Mouse (Mus musculus) B cell, adult 2 months (primary cell): ENCODE measurements around the gene Otud7b.

Source experiments
- DNase-seq, 2 experiments: peaks; one replicate each; pipeline ENCODE4 v3.0.0; 2022

The Otud7b gene

GRCm38 (mm10) chr3:96104261-96105065 is at the start of gene Otud7b:
Gene Otud7b (plus strand): TSS chr3:96104527.
- peak; percentile 77 to 81 for DNase-seq

GRCm38 (mm10) chr3:96055294-96055693 is 49.0 kb upstream of the Otud7b start:
- no peak for DNase-seq

- no peak for DNase-seq
These were observed 48.3 kb upstream of the Otud7b start for GRCm38 (mm10) chr3:96056031-96056430.

GRCm38 (mm10) chr3:96057747-96058204 is 46.6 kb upstream of the Otud7b start:
- DNase-seq: peak; percentile 87

GRCm38 (mm10) chr3:96058231-96058896 is 46.0 kb upstream of the Otud7b start, which contains the start of gene Vps45:
Gene Vps45 (minus strand): TSS chr3:96058466.
- DNase-seq: peak; percentile 67 to 70

GRCm38 (mm10) chr3:96060146-96060545 is 44.2 kb upstream of the Otud7b start:
- DNase-seq: no peak

GRCm38 (mm10) chr3:96063299-96063698 is 41.0 kb upstream of the Otud7b start:
- no peak for DNase-seq

- no peak for DNase-seq
These were observed 40.1 kb upstream of the Otud7b start for GRCm38 (mm10) chr3:96064217-96064616.

- no peak for DNase-seq
These were observed 39.2 kb upstream of the Otud7b start for GRCm38 (mm10) chr3:96065147-96065546.

GRCm38 (mm10) chr3:96065754-96066375 is 38.5 kb upstream of the Otud7b start:
- peak; percentile 39 to 49 for DNase-seq

GRCm38 (mm10) chr3:96066741-96067140 is 37.6 kb upstream of the Otud7b start:
- DNase-seq: no peak

GRCm38 (mm10) chr3:96069046-96069445 is 35.3 kb upstream of the Otud7b start:
- DNase-seq: no peak

- no peak for DNase-seq
These were observed 34.8 kb upstream of the Otud7b start for GRCm38 (mm10) chr3:96069542-96069941.

GRCm38 (mm10) chr3:96070241-96070640 is 34.1 kb upstream of the Otud7b start:
- no peak for DNase-seq

GRCm38 (mm10) chr3:96072921-96073486 is 31.3 kb upstream of the Otud7b start:
- DNase-seq: no peak

- DNase-seq: no peak
These were observed 26.3 kb upstream of the Otud7b start for GRCm38 (mm10) chr3:96078066-96078465.

GRCm38 (mm10) chr3:96078711-96079110 is 25.6 kb upstream of the Otud7b start:
- DNase-seq: no peak

- peak; percentile 54 to 65 for DNase-seq
These were observed 23.3 kb upstream of the Otud7b start for GRCm38 (mm10) chr3:96081006-96081405.

GRCm38 (mm10) chr3:96081650-96082049 is 22.7 kb upstream of the Otud7b start:
- DNase-seq: no peak

GRCm38 (mm10) chr3:96082100-96082499 is 22.2 kb upstream of the Otud7b start:
- no peak for DNase-seq

GRCm38 (mm10) chr3:96082714-96083508 is 21.4 kb upstream of the Otud7b start:
- DNase-seq: no peak

- DNase-seq: no peak
These were observed 20.1 kb upstream of the Otud7b start for GRCm38 (mm10) chr3:96084146-96084755.
